Mouse (Mus musculus) midbrain, embryonic 12.5 days (tissue): Measurements from ENCODE around the gene 0610037L13Rik. TPM values are rescaled to one million over a fixed set of nuclear protein-coding genes. Genes with fewer than 3 reads are reported as not detected.

Experiments
- ATAC-seq: fragments of 200-750 bp; cut with Nextera tagmentation; 2 replicates; pipeline ENCODE4 v1.8.0; 2017; ENCODE audit warnings: low read depth, moderate TSS enrichment, moderate library complexity; ENCODE audit not compliant: low FRiP score
- H3K27ac ChIP-seq: fragments of 300-500 bp; sonication (generic); replicated peaks from 2 replicates; pipeline ENCODE4 v1.5.1; 2016; ENCODE audit warnings: mild to moderate bottlenecking
- H3K27me3 ChIP-seq: fragments of 300-500 bp; sonication (generic); 2 replicates; pipeline ENCODE4 v1.6.1; 2016; ENCODE audit warnings: mild to moderate bottlenecking
- H3K36me3 ChIP-seq: fragments of 300-500 bp; sonication (generic); 2 replicates; pipeline ENCODE4 v1.6.1; 2016
- H3K4me1 ChIP-seq: fragments of 300-500 bp; sonication (generic); 2 replicates; pipeline ENCODE4 v1.6.1; 2016
- H3K4me2 ChIP-seq: fragments of 300-500 bp; sonication (generic); replicated peaks from 2 replicates; pipeline ENCODE4 v1.6.1; 2016; ENCODE audit warnings: mild to moderate bottlenecking, moderate library complexity
- H3K4me3 ChIP-seq: fragments of 300-500 bp; sonication (generic); 2 replicates; pipeline ENCODE4 v1.5.1; 2016; ENCODE audit warnings: mild to moderate bottlenecking
- H3K9ac ChIP-seq: fragments of 300-500 bp; sonication (generic); replicated peaks from 2 replicates; pipeline ENCODE4 v1.6.1; 2016; ENCODE audit warnings: mild to moderate bottlenecking, moderate library complexity
- H3K9me3 ChIP-seq: fragments of 300-500 bp; sonication (generic); 2 replicates; pipeline ENCODE4 v1.6.1; 2016; ENCODE audit warnings: mild to moderate bottlenecking
- WGBS: fragments of 180-500 bp; shearing (Covaris S2); methylation state at CpG from one replicate; pipeline ENCODE4 v1.1.7; 2016; 5-methylcytosine and 5-hydroxymethylcytosine counted together
- polyA plus RNA-seq: library from polyadenylated mRNA; unstranded; fragments of >200 nt; fragmentation: Nextera tagmentation; extraction: Ambion mirVana; gene quantifications from 2 replicates; pipeline ENCODE4 v1.2.1, GENCODE M21; 2016

The 0610037L13Rik gene
- polyA plus RNA-seq, 1 experiment from 2014 or later, result 107 TPM

GRCm38 (mm10) chr4:107921952-107922351 lies 32.3 kb downstream of the 0610037L13Rik start:
- Histone ChIP-seq H3K9me3 (no peaks in the 10 kb centered on the region), H3K27me3 (no peaks in the 10 kb centered on the region), H3K9ac (no peak overlapping the region), H3K4me2 (peak overlapping the region; percentile 80; the same call in 1 of the 2 replicates), H3K27ac (no peak overlapping the region), H3K4me3 (no peak overlapping the region), H3K4me1 (peaks cover 11% of the 10 kb centered on the region), H3K36me3 (no peaks in the 10 kb centered on the region)
- ATAC-seq, result no peak
- 70% methylated on average over 4 of the region's 4 CpGs for WGBS

DNA sequence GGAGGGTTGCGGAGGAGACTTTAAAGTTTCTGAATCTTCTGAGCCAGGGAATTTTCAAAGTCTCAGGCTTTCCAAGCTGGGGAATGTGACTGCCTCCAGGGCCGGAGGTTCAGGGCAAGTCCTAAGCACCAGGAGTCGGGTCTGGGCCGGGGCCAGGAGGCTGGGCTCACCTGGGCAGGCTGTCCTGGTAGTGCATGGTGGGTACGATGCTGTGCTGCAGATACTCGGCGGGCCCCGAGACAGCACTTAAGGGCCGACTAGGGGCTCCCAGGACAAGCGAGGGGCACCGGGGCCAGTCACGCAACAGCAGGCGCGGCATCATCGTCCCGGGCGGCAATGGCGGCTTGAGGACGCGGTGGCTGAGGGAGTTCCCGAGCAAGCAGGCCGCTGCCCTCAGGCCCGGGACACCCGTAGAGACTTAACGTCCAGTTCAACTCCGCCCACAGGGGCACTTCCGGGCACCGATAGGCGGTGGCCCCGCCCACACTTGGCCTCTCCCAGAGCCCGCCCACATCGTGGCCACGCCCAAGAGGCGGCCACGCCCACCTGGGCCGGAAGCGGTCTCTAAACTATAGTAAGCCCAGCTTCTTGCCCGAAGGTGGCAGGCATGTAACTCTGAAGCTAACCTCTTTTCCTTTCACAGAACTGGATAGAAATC lies 33.7 kb downstream of the 0610037L13Rik start, which contains the start of gene Cpt2:
Gene Cpt2 (minus strand): TSS at position 466 of the 658 bp plus-strand sequence.
- Histone ChIP-seq H3K9ac (peak within 1 kb of the TSS; percentile 79), H3K36me3 (no peaks in the 10 kb centered on the region), H3K9me3 (no peaks in the 10 kb centered on the region), H3K4me2 (peak within 1 kb of the TSS; percentile 80), H3K27ac (0 out of 2 replicates have a peak within 1 kb of the TSS, but pooled peaks have one; percentile 46), H3K4me3 (peak within 1 kb of the TSS; percentile 66), H3K4me1 (peaks cover 11% of the 10 kb centered on the region), H3K27me3 (no peaks in the 10 kb centered on the region)
- 2% methylated on average over 38 of the region's 38 CpGs for WGBS
- peak; percentile 97 for ATAC-seq

GRCm38 (mm10) chr4:107923803-107924194 lies 34.2 kb downstream of the 0610037L13Rik start:
- Histone ChIP-seq H3K4me2 (peak overlapping the region; percentile 80), H3K9ac (no peak overlapping the region), H3K36me3 (no peaks in the 10 kb centered on the region), H3K9me3 (no peaks in the 10 kb centered on the region), H3K27me3 (no peaks in the 10 kb centered on the region), H3K4me1 (peaks cover 11% of the 10 kb centered on the region), H3K27ac (no peak overlapping the region), H3K4me3 (peak overlapping the region; percentile 66)
- 55% methylated on average over 7 of the region's 7 CpGs for WGBS
- peak; percentile 60; the same call in 1 of the 2 replicates for ATAC-seq

DNA sequence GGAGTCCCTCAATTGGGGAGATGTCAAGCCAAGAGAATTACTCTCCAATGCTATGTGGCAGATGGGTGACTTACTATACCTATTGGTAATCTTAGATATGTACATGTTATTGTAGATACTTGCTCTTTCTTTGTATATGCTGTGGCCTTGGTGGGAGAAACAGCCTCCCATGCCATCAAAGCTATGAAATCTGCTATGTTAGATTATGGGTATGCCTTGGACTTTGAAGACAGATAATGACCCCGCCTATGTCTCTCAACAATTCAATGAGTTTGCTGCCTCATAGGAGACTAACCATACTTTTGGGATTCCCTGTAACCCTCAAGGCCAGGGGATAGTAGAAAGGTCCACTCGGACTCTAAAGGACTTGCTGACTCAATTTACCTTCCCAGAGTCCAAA lies 38.7 kb downstream of the 0610037L13Rik start:
- Histone ChIP-seq H3K27ac (no peak overlapping the region), H3K36me3 (no peaks in the 10 kb centered on the region), H3K4me3 (no peak overlapping the region), H3K4me1 (no peaks in the 10 kb centered on the region), H3K9me3 (no peaks in the 10 kb centered on the region), H3K9ac (no peak overlapping the region), H3K27me3 (no peaks in the 10 kb centered on the region), H3K4me2 (no peak overlapping the region)
- 69% methylated on average over 2 of the region's 2 CpGs for WGBS
- ATAC-seq, result no peak

GRCm38 (mm10) chr4:107928726-107929125 lies 39.1 kb downstream of the 0610037L13Rik start:
- no peak overlapping the region for H3K27ac ChIP-seq
- no peaks in the 10 kb centered on the region for H3K9me3 ChIP-seq
- no peaks in the 10 kb centered on the region for H3K4me1 ChIP-seq
- H3K9ac ChIP-seq, result no peak overlapping the region
- H3K27me3 ChIP-seq, result no peaks in the 10 kb centered on the region
- H3K4me3 ChIP-seq, result no peak overlapping the region
- H3K4me2 ChIP-seq, result no peak overlapping the region
- no peaks in the 10 kb centered on the region for H3K36me3 ChIP-seq
- WGBS, result 83% methylated on average over 2 of the region's 2 CpGs
- ATAC-seq, result no peak

DNA sequence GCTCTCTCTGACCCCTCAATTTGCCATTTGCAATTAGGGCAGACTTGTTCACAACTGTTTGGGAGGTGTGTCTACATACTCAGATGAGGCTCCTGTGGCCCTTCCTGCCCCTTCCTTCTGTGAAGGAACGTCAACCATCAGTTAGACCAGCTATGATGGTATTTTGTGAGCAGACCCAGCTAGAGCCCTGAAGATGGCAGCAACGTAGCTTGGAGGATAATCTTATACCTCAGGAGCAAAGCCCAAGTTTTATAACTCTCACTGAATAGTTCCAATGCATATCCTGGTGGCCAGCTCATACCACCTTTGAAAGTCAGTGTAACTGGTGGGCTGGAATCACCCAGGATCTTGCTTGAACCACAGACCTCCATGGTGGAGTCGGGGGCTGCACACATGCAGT lies 41.8 kb downstream of the 0610037L13Rik start:
- Histone ChIP-seq H3K9me3 (no peaks in the 10 kb centered on the region), H3K27ac (no peak overlapping the region), H3K9ac (no peak overlapping the region), H3K36me3 (no peaks in the 10 kb centered on the region), H3K4me3 (no peak overlapping the region), H3K4me2 (no peak overlapping the region), H3K27me3 (no peaks in the 10 kb centered on the region), H3K4me1 (no peaks in the 10 kb centered on the region)
- WGBS, result 81% methylated on average over 3 of the region's 3 CpGs
- no peak for ATAC-seq

- no peaks in the 10 kb centered on the region for H3K9me3 ChIP-seq
- H3K4me1 ChIP-seq, result no peaks in the 10 kb centered on the region
- H3K27me3 ChIP-seq, result no peaks in the 10 kb centered on the region
- ATAC-seq, result no peak
- H3K36me3 ChIP-seq, result no peaks in the 10 kb centered on the region
- WGBS, result 80% methylated on average over 8 of the region's 8 CpGs
- H3K4me2 ChIP-seq, result no peak overlapping the region
- H3K9ac ChIP-seq, result no peak overlapping the region
- no peak overlapping the region for H3K27ac ChIP-seq
- no peak overlapping the region for H3K4me3 ChIP-seq
These were observed 43.6 kb downstream of the 0610037L13Rik start for GRCm38 (mm10) chr4:107933239-107933638.

GRCm38 (mm10) chr4:107935254-107935653 lies 45.6 kb downstream of the 0610037L13Rik start:
- H3K4me1 ChIP-seq, result no peaks in the 10 kb centered on the region
- no peak overlapping the region for H3K4me2 ChIP-seq
- 55% methylated on average over 3 of the region's 3 CpGs for WGBS
- no peaks in the 10 kb centered on the region for H3K9me3 ChIP-seq
- H3K4me3 ChIP-seq, result no peak overlapping the region
- H3K27ac ChIP-seq, result no peak overlapping the region
- H3K27me3 ChIP-seq, result no peaks in the 10 kb centered on the region
- no peaks in the 10 kb centered on the region for H3K36me3 ChIP-seq
- no peak for ATAC-seq
- no peak overlapping the region for H3K9ac ChIP-seq

DNA sequence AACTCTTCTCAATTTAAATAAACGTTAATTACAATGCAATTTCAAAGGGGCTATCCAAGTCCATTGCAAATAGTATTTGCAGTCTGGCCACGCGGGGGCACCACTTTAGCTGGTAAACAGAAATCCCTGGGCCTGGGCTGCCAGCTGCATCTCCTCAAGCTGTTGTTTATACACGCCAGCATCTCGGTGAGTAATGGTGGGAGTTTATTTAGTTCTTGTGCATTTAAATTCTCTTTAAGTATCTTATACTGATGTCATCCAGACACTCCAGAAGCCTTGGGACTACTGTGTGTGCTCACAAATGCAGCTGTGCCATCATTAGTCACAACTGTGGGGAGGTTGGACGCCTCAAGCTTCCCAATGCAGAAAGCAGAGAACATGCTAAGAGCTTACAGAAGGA lies 47.7 kb downstream of the 0610037L13Rik start:
- H3K27me3 ChIP-seq, result no peaks in the 10 kb centered on the region
- no peak overlapping the region for H3K4me2 ChIP-seq
- no peak overlapping the region for H3K9ac ChIP-seq
- no peak overlapping the region for H3K4me3 ChIP-seq
- ATAC-seq, result no peak
- 36% methylated on average over 6 of the region's 6 CpGs for WGBS
- H3K4me1 ChIP-seq, result no peaks in the 10 kb centered on the region
- H3K27ac ChIP-seq, result no peak overlapping the region
- no peaks in the 10 kb centered on the region for H3K36me3 ChIP-seq
- no peaks in the 10 kb centered on the region for H3K9me3 ChIP-seq

DNA sequence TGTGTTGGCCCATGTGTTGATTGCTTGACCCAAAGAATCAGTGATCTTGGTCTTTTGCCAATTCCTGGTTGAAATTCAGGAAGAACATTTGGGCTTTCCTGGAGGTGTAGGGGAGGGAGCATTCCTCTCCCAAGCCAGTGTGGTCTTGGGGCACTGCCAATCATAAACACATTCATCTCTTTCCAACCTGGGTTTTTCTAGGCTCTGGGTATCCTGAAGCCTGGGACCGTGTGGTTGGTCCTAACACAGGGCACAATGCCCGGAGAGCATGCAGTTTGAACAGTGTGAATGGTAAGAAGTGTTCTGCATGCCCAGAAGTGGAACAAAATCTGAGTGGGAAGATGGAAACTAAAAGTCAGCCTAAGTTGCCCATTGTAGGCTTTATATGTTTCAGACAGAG lies 48.5 kb downstream of the 0610037L13Rik start:
- Histone ChIP-seq H3K4me2 (no peak overlapping the region), H3K27me3 (no peaks in the 10 kb centered on the region), H3K27ac (no peak overlapping the region), H3K9ac (no peak overlapping the region), H3K4me1 (no peaks in the 10 kb centered on the region), H3K9me3 (no peaks in the 10 kb centered on the region), H3K36me3 (no peaks in the 10 kb centered on the region), H3K4me3 (no peak overlapping the region)
- WGBS, result 87% methylated on average over 2 of the region's 2 CpGs
- no peak for ATAC-seq

DNA sequence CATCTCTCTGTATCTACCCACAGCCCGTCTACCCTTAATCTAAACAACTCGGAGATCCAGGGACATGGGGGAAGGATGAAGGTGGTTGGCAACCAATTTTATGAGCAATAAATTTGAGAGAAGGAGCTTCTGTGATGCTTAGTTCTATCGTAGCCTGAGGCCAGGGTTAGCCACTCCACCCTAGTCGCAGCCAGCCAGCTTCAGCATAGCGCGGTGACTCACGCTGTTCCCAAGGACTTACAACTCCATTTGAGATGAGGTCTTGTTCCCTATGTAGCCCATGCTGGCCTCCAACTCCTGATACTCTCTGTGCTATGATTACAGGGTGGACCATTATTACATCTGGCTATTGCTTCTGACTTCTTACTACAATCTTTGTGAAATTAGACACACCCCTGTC lies 53.1 kb downstream of the 0610037L13Rik start:
- whole genome bisulfite sequencing, result 94% methylated on average over 7 of the region's 7 CpGs
- Histone ChIP-seq H3K4me1 (no peaks in the 10 kb centered on the region), H3K27me3 (no peaks in the 10 kb centered on the region), H3K4me3 (no peak overlapping the region), H3K9me3 (no peaks in the 10 kb centered on the region), H3K36me3 (no peaks in the 10 kb centered on the region), H3K27ac (no peak overlapping the region), H3K4me2 (no peak overlapping the region), H3K9ac (no peak overlapping the region)
- no peak for ATAC-seq

DNA sequence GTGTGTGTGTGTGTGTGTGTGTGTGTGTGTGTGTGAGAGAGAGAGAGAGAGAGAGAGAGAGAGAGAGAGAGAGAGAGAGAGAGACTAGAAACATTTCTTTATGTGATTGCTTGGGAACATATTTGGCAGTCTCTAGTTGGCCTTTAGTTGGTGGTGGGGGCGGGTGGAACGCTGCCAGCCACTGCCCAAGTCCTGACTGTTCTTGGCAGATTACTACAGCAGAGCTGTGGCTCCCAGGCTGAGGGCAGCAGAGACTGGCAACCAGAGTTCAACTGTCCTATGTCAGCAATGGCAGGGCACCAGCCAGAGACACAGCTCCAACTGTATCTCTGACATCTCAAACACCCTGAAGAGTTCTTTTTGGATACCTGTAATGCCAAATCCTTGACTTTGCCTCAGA lies 54.5 kb downstream of the 0610037L13Rik start:
- H3K9me3 ChIP-seq, result no peaks in the 10 kb centered on the region
- H3K4me3 ChIP-seq, result no peak overlapping the region
- ATAC-seq, result no peak
- 90% methylated on average over 2 of the region's 2 CpGs for WGBS
- no peaks in the 10 kb centered on the region for H3K4me1 ChIP-seq
- H3K27ac ChIP-seq, result no peak overlapping the region
- H3K27me3 ChIP-seq, result no peaks in the 10 kb centered on the region
- no peak overlapping the region for H3K4me2 ChIP-seq
- H3K36me3 ChIP-seq, result no peaks in the 10 kb centered on the region
- H3K9ac ChIP-seq, result no peak overlapping the region
